Mouse (Mus musculus): Measurements from ENCODE around the gene Serpinb6e. TPM values are rescaled to one million over a fixed set of nuclear protein-coding genes. Genes with fewer than 3 reads are reported as not detected.

Gene Serpinb6e
- total RNA-seq (2014; fragmentation: Nextera tagmentation) (not detected in 2 replicates), total RNA-seq (2017) (not detected in 2 replicates), polyA plus RNA-seq (2012) (not detected in 2 replicates)

- Histone ChIP-seq H3K36me3 (replicated peaks) (no peaks in the 10 kb centered on the region), H3K4me3 (ENCODE audit: low read depth, low read length) (no peak within 1 kb of the TSS), H3K9me3 (replicated peaks) (no peaks in the 10 kb centered on the region), H3K27me3 (ENCODE audit: insufficient read depth, low read length) (peaks cover 3% of the 10 kb centered on the region; the same call in 1 of the 2 replicates), H3K4me1 (ENCODE audit: insufficient read depth, low read depth, low read length) (no peaks in the 10 kb centered on the region)
- DNase-seq (ENCODE audit: low spot score) (no peak), ATAC-seq (ENCODE audit: extremely low read depth, insufficient number of reproducible peaks, low FRiP score, poor library complexity, severe bottlenecking) (no peak)
- TF ChIP-seq GATA2 (IDR thresholded peaks at IDR 0.05; ENCODE audit: borderline replicate concordance, low read depth, low read length) (no peak), CTCF (IDR thresholded peaks at IDR 0.05; ENCODE audit: low read depth, low read length) (no peak), POLR2AphosphoS5 (IDR thresholded peaks at IDR 0.05; ENCODE audit: insufficient replicate concordance, low read depth, low read length) (no peak), GATA1 (IDR thresholded peaks at IDR 0.05; ENCODE audit: borderline replicate concordance, low read length) (no peak), TAL1 (conservative IDR thresholded peaks at IDR 0.05; ENCODE audit: low read depth, low read length) (no peak)
Measured at GRCm38 (mm10) chr13:33843308-33843707, at the start of gene Serpinb6e. Serpinb6e (minus strand) TSS chr13:33843408.

- ATAC-seq (ENCODE audit: extremely low read depth, insufficient number of reproducible peaks, low FRiP score, poor library complexity, severe bottlenecking), result no peak
- no peak for TF ChIP-seq POLR2AphosphoS5 (IDR thresholded peaks at IDR 0.05; ENCODE audit: insufficient replicate concordance, low read depth, low read length)
- TF ChIP-seq GATA1 (IDR thresholded peaks at IDR 0.05; ENCODE audit: borderline replicate concordance, low read length), result no peak
- no peak for TF ChIP-seq GATA2 (IDR thresholded peaks at IDR 0.05; ENCODE audit: borderline replicate concordance, low read depth, low read length)
- TF ChIP-seq CTCF (IDR thresholded peaks at IDR 0.05; ENCODE audit: low read depth, low read length), result no peak
- TF ChIP-seq TAL1 (conservative IDR thresholded peaks at IDR 0.05; ENCODE audit: low read depth, low read length), result no peak
Measured at GRCm38 (mm10) chr13:33830751-33831150, 12.5 kb downstream of the Serpinb6e start.

GRCm38 (mm10) chr13:33823421-33823820 lies 19.8 kb downstream of the Serpinb6e start:
- H3K4me1 ChIP-seq (ENCODE audit: insufficient read depth, low read depth, low read length), result no peaks in the 10 kb centered on the region
- H3K4me3 ChIP-seq (ENCODE audit: low read depth, low read length), result no peak overlapping the region
- H3K36me3 ChIP-seq (replicated peaks), result no peaks in the 10 kb centered on the region
- H3K9me3 ChIP-seq (replicated peaks), result no peaks in the 10 kb centered on the region
- TF ChIP-seq GATA2 (IDR thresholded peaks at IDR 0.05; ENCODE audit: borderline replicate concordance, low read depth, low read length), result no peak
- TF ChIP-seq GATA1 (IDR thresholded peaks at IDR 0.05; ENCODE audit: borderline replicate concordance, low read length), result no peak
- TF ChIP-seq POLR2AphosphoS5 (IDR thresholded peaks at IDR 0.05; ENCODE audit: insufficient replicate concordance, low read depth, low read length), result no peak
- no peak for DNase-seq (ENCODE audit: low spot score)
- no peak for ATAC-seq (ENCODE audit: extremely low read depth, insufficient number of reproducible peaks, low FRiP score, poor library complexity, severe bottlenecking)
- no peaks in the 10 kb centered on the region for H3K27me3 ChIP-seq (ENCODE audit: insufficient read depth, low read length)

More at GRCm38 (mm10) chr13:33830751-33831150, 12.5 kb downstream of the Serpinb6e start:
- no peak for DNase-seq (ENCODE audit: low spot score)
- no peak overlapping the region for H3K4me3 ChIP-seq (ENCODE audit: low read depth, low read length)
- no peaks in the 10 kb centered on the region for H3K4me1 ChIP-seq (ENCODE audit: insufficient read depth, low read depth, low read length)
- H3K27me3 ChIP-seq (ENCODE audit: insufficient read depth, low read length), result no peaks in the 10 kb centered on the region
- H3K36me3 ChIP-seq (replicated peaks), result no peaks in the 10 kb centered on the region
- H3K9me3 ChIP-seq (replicated peaks), result no peaks in the 10 kb centered on the region

GRCm38 (mm10) chr13:33821490-33822143 lies 21.6 kb downstream of the Serpinb6e start:
- Histone ChIP-seq H3K4me1 (ENCODE audit: insufficient read depth, low read depth, low read length) (no peaks in the 10 kb centered on the region), H3K36me3 (replicated peaks) (no peaks in the 10 kb centered on the region), H3K4me3 (ENCODE audit: low read depth, low read length) (no peak overlapping the region), H3K9me3 (replicated peaks) (no peaks in the 10 kb centered on the region), H3K27me3 (ENCODE audit: insufficient read depth, low read length) (no peaks in the 10 kb centered on the region)
- ATAC-seq (ENCODE audit: extremely low read depth, insufficient number of reproducible peaks, low FRiP score, poor library complexity, severe bottlenecking) (no peak), DNase-seq (ENCODE audit: low spot score) (no peak)
- TF ChIP-seq GATA1 (IDR thresholded peaks at IDR 0.05; ENCODE audit: borderline replicate concordance, low read length), result no peak
- no peak for TF ChIP-seq GATA2 (IDR thresholded peaks at IDR 0.05; ENCODE audit: borderline replicate concordance, low read depth, low read length)
- no peak for TF ChIP-seq TAL1 (conservative IDR thresholded peaks at IDR 0.05; ENCODE audit: low read depth, low read length)
- no peak for TF ChIP-seq CTCF (IDR thresholded peaks at IDR 0.05; ENCODE audit: low read depth, low read length)
- no peak for TF ChIP-seq POLR2AphosphoS5 (IDR thresholded peaks at IDR 0.05; ENCODE audit: insufficient replicate concordance, low read depth, low read length)

Other genes with a start within 250 kb of the Serpinb6e start
- not detected in 2 replicates for gene Serpinb6d, start 182.0 kb downstream of the Serpinb6e start, total RNA-seq (2014; fragmentation: Nextera tagmentation)
- gene Serpinb6d, start 182.0 kb downstream of the Serpinb6e start, total RNA-seq (2017), result not detected in 2 replicates
- gene Serpinb6d, start 182.0 kb downstream of the Serpinb6e start, polyA plus RNA-seq (2012), result not detected in 2 replicates
- gene Serpinb6c, start 62.3 kb upstream of the Serpinb6e start, total RNA-seq (2014; fragmentation: Nextera tagmentation), result not detected in 2 replicates
- gene Serpinb6c, start 62.3 kb upstream of the Serpinb6e start, total RNA-seq (2017), result not detected in 2 replicates
- not detected in 2 replicates for gene Serpinb6c, start 62.3 kb upstream of the Serpinb6e start, polyA plus RNA-seq (2012)
- 11.8 and 13.8 TPM in 2 replicates for gene Nqo2, start 121.3 kb upstream of the Serpinb6e start, total RNA-seq (2014; fragmentation: Nextera tagmentation)
- 12.4 and 13.1 TPM in 2 replicates for gene Nqo2, start 121.3 kb upstream of the Serpinb6e start, total RNA-seq (2017)
- gene Nqo2, start 121.3 kb upstream of the Serpinb6e start, polyA plus RNA-seq (2012), result 0.29 and 0.55 TPM in 2 replicates
- 27.8 and 35.0 TPM in 2 replicates for gene Ripk1, start 159.0 kb upstream of the Serpinb6e start, total RNA-seq (2014; fragmentation: Nextera tagmentation)
- gene Ripk1, start 159.0 kb upstream of the Serpinb6e start, total RNA-seq (2017), result 40.3 and 41.6 TPM in 2 replicates
- gene Ripk1, start 159.0 kb upstream of the Serpinb6e start, polyA plus RNA-seq (2012), result 6.7 and 9.7 TPM in 2 replicates
- 12.1 and 22.7 TPM in 2 replicates for gene Serpinb6a, start 159.4 kb upstream of the Serpinb6e start, total RNA-seq (2014; fragmentation: Nextera tagmentation)
- 9.8 and 10.9 TPM in 2 replicates for gene Serpinb6a, start 159.4 kb upstream of the Serpinb6e start, total RNA-seq (2017)
- 2.1 and 3.8 TPM in 2 replicates for gene Serpinb6a, start 159.4 kb upstream of the Serpinb6e start, polyA plus RNA-seq (2012)
- gene Bphl, start 194.2 kb upstream of the Serpinb6e start, total RNA-seq (2014; fragmentation: Nextera tagmentation), result 33.3 and 40.9 TPM in 2 replicates
- gene Bphl, start 194.2 kb upstream of the Serpinb6e start, total RNA-seq (2017), result 30.5 and 36.7 TPM in 2 replicates
- 11.2 and 13.6 TPM in 2 replicates for gene Bphl, start 194.2 kb upstream of the Serpinb6e start, polyA plus RNA-seq (2012)
- 2.5 and 4.4 TPM in 2 replicates for gene Tubb2a, start 234.6 kb upstream of the Serpinb6e start, total RNA-seq (2014; fragmentation: Nextera tagmentation)
- gene Tubb2a, start 234.6 kb upstream of the Serpinb6e start, total RNA-seq (2017), result 63.8 and 86.5 TPM in 2 replicates
- gene Tubb2a, start 234.6 kb upstream of the Serpinb6e start, polyA plus RNA-seq (2012), result 8.5 and 16.7 TPM in 2 replicates